Mouse (Mus musculus) G1E (cell line): ENCODE results near the gene Ppp3ca.

Experiments
- CTCF ChIP-seq: IDR thresholded peaks from 2 replicates; pipeline ENCODE4 v1.5.1; 2012; ENCODE audit warnings: low read depth, low read length, inconsistent platforms, mixed read lengths
- GATA1 ChIP-seq: IDR thresholded peaks from 2 replicates; pipeline ENCODE4 v1.6.1; 2012; ENCODE audit warnings: borderline replicate concordance, low read length, inconsistent platforms, mixed read lengths
- TAL1 ChIP-seq: conservative IDR thresholded peaks from 2 replicates; pipeline ENCODE4 v1.6.1; 2012; ENCODE audit warnings: low read depth, low read length, inconsistent platforms, mixed read lengths

GRCm38 (mm10) chr3:136745456-136745855 lies 75.5 kb downstream of the Ppp3ca start:
- TF ChIP-seq TAL1 (no peak), CTCF (no peak), GATA1 (no peak)
